Mouse (Mus musculus) granulocyte monocyte progenitor cell, adult 5-6 weeks (primary cell): Measurements from ENCODE around the gene Lst1. TPM values are rescaled to one million over a fixed set of nuclear protein-coding genes. Genes with fewer than 3 reads are reported as not detected.

Experiments used
- ATAC-seq: replicated peaks from 2 replicates; pipeline ENCODE4 v1.8.0; 2016; ENCODE audit warnings: mild to moderate bottlenecking, moderate TSS enrichment, inconsistent platforms; ENCODE audit not compliant: poor library complexity, severe bottlenecking
- total RNA-seq, 2 experiments: library from RNA; stranded (forward) in 1 of 2; stranded (reverse) in 1 of 2; fragments of 200-712, 200-1000 nt in 1 of 2; fragments of >200 nt in 1 of 2; fragmentation: Nextera tagmentation in 1 of 2; gene quantifications; 2 replicates each; pipeline ENCODE4 v1.2.3; 2014 to 2017

Gene Lst1
- total RNA-seq, 2 experiments from 2014 or later, result 78.7 to 115 TPM

DNA sequence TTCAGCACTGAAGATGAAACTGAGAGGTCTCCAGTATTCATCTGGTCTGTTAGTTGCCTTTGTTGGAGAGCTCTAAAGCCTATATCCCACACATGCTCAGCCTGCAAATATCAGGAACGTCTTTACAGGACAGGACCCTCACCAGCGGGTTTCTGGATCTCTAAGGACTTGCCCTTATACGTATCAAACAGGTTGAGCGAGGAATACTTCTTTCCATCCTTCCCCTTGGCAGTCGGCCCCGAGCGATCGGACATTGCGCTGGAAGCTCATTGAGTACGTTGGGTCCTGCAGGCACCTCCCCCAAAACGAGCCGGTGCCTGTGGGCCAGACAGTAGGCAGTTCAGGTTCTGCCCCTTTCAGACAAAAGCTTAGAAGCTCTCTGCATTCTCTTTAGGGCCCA, 25.5 kb downstream of the Lst1 start:
- ATAC-seq, result no peak

DNA sequence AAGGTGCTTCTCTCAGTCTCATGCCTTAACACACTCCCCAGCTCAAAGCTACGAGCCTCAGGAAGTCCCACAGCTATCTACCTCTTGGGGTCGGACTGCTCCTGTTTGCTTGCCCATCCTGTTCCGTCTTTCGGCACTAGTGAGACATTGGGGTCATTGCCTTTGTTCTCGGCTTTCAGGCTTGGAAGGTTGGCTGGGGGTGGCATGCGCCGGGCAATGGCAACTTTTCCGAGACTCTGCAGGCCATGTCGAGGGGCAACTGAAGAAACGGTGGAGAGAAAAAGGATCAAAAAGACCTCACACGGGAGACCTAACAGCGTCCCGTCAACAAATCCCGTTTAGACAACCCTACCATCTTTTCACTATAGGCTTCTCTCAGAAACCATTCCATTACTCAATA, 26.1 kb downstream of the Lst1 start:
- no peak for ATAC-seq

DNA sequence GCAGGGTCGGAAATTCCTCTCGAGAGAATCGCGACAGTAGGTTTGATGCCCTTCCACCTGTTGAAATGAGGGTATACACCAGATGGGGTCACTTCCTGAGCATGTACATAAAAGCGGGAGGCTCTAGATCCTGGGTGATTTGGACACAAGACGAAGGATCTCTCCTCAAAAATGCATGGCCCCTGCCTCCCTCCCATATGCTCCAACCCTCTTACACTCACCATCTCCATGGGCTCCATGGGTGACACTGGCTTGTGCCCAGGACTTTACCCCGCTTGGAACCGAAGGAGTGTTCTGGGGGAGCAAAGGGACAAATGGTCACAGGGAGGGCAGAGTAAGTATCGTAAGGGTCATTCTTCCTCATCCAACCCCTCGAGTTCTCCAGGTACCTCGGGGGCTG, 26.8 kb downstream of the Lst1 start:
- no peak for ATAC-seq

DNA sequence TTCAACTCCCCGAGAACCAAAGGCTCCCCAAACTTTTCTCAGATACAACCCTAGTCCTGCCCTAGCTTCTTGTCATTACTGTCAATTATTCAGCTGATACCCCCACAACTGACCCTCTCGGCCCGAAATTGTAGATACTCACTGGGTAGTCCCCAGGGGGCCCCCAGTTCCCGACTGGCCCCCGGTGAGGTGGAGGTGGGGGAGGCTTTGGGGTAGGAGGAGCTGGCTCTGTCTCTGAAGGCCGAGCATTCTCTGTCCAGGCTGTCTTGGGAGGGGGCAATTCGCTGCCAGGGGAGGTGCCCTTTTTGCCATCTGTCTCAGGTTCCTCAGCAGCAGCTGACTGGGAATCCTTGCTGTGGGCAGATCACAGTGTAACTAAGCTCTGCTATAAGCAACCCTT, 28.6 kb downstream of the Lst1 start:
- no peak for ATAC-seq

DNA sequence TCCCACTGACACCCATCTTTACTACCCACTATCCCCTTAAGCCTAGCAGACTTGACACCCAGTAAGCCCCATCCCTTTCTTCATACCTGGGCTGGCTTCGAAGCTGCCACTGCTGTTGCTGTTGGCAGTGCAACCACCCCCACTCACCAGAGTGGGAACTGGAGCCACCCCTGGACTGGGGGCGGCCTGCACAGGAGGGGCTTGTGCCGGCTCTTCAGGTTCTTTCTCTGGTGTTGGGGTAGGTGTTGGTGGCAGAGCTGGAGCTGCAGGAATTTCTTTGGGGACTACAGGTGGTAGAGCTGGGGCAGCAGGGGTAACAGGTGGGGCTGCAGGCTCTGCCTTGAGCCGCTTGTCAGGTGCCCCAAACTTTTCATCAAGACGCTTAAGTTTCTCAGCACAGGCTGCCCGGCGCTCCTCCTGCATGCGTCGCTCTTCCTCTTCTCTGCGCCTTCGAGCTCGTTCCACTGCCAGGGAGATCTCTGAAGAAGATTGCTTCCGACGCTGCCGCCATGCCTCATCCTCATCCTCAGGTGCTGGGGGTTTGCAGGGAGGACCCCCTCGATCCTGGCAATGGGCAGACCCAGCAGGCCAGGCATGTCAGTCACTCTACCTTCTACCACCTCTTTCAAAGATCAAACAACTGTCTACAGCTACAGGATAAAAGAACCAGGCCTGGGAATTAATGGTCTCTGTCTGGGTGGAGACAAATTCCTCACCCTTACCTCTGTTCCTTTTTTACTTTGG, 29.2 kb downstream of the Lst1 start:
- ATAC-seq, result no peak

DNA sequence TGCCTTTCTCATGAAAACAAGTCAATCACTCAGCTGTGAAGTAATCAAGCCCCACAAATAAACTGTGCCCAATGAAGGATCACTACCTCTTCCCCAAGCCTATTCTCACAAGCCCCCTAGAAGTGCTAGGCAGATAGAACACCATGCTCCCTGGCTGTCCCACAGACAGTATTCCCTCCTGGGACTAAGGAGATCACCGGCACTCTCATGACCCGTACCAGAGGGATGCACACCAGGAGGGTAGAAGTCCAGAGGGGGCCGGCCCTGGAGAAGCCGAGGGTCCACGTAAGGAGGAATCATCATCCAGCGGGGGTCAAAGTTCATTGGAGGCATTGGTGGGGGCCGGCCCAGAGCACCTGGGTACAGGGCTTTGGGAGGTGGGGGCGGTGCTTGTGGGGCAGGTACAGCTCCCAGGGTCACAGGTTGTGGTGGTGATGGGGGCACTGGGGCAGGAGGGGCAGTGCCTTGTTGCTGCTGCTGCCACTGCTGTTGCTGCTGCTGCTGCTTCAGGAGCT, 30.5 kb downstream of the Lst1 start:
- no peak for ATAC-seq

DNA sequence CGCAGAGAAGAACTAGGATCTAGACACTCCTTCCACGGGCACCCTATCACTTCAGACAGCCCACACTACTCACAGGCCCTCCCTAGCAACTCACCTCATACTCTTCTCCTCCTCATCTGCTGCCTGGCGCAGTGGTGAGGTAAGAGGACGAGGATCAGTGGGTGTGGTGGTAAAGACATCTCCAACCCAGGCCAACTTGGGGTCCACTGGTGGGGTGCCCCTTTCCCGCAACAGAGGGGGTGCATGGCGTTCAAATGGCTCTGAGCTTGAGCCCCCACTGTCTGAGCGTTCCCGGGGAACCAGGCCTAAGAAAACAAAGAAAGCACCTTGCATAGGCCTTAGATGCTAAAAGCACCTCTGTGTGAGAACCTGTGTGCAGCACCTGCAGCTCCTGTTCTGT, 31.0 kb downstream of the Lst1 start:
- no peak for ATAC-seq

DNA sequence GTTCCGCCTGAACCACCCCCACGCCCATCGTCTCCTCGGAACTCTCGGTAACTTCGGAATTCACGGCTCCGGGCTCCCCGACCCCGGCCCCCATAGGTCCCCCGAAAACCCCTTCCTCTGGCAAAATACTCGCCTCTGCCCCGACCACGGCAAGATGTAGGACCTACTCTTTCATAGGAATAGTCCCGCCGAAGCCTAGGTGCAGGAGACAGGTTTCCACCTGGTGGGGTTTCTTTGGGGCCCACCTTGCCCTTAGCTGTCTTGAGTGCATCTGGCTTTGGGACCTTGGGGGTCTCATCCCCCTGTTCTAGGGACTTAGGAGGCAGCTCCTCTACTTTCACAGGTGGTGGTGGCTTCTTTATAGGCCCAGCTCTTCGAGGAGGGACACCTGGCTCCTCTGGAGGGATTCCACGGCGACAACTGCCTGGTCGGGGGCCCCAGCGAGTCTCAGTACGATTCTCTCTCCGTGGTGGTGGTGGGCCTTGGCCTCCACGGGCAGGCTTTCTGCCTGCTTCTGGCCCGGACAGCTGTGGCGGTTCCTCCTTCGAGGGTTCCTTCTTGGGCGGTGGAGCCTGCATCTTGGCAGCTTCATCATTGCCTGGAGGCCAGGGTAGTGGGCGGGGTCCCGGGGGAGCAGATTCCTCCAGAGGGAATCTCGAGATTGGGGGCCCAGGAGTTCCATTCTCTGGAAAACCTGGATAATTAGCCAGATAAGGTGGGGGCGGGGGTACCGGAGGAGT, 31.6 kb downstream of the Lst1 start:
- ATAC-seq, result no peak

DNA sequence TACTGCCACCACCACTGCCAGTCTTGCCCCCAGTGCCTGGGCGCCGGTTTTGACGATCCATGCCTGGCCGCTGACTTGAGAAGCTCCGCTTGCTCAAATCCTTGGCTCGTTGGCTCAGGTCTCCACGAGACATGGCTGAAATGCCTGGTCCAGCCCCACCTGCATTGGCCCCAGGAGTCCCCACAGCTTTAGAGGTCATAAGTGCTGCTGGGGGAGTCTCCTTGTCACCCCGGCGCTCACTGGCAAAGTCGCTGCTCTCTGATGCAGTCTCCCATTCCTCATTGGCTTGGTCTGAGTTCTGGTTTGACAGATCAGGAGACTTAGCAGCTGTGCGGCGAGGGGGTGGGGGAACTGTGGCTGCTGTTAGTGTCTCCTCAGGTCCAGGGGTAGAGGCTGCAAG, 32.8 kb downstream of the Lst1 start:
- ATAC-seq, result no peak

DNA sequence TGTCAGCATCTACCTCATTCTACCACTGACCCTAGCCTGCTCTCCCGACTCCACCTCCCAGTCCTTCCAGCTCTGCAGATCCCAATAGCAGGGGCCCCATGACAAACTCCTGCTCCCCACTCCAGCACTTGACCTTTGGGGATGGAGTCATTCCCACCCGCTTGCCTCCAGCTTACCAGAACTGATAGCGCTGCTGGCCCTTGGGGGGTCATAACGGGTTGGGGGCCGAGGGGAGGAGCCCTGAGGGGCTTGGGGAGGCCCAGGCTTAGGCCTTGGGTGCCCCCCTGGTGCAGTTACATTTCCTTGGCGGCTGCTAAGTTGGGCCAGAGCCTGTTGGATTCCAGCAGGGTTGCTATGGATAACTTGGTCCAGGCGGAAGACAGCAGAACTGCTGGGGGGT, 33.6 kb downstream of the Lst1 start:
- ATAC-seq, result no peak

DNA sequence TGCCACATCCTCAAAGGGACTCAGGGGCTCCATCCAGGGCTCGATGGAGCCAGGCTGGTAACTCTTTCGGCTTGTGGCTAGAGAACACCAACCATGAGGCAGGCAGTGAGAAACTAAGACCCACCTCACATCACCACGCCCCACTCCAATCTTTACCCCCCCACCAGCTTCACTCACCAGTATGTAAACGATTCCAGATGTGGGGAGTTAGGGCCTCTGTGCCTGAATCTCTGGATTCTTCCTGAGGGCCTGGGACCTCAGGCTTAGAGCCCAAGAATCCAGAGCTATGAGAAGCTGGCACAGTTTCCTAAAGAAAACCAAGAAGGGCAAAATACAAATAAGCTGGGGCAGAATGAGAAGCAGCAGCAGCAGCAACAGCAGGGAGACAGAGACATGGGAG, 34.3 kb downstream of the Lst1 start:
- ATAC-seq, result no peak

DNA sequence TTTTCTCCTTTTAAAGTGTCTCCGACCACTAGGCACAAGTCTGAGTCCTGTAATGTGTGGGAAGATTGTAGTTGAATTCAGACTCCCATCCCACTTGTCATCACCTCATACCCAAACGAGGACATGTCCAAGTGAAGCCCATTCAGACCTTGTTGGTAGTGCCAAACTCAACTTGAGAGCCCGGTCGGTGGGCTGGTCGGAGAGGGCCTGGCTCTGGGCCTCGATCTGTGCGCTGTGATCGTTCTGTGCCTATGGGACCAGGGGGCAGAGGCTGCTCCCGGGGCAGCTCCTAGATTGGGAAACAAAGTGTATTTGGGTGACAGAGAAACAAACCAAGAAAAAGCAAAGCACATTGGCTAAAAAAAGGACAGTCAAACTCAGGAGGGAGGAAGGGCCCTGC, 35.2 kb downstream of the Lst1 start:
- no peak for ATAC-seq

DNA sequence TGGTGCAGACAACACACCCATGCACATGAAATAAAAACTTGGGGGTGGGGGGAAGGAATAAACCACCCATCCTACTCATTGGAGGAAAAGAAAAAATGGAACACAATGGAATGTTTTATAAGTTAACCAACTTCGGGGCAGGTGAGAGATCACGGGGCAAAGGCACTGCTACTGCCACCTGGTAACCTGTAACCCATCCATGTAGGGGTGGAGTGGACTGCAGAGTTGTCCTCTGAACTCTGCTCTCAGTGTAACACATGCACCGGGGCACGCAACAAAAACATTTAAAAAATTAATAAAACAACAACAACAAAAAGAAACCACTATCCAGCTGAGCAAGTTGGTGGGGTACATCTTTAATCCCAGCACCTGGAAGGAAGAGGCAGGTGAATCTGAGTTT, 36.1 kb downstream of the Lst1 start:
- no peak for ATAC-seq

DNA sequence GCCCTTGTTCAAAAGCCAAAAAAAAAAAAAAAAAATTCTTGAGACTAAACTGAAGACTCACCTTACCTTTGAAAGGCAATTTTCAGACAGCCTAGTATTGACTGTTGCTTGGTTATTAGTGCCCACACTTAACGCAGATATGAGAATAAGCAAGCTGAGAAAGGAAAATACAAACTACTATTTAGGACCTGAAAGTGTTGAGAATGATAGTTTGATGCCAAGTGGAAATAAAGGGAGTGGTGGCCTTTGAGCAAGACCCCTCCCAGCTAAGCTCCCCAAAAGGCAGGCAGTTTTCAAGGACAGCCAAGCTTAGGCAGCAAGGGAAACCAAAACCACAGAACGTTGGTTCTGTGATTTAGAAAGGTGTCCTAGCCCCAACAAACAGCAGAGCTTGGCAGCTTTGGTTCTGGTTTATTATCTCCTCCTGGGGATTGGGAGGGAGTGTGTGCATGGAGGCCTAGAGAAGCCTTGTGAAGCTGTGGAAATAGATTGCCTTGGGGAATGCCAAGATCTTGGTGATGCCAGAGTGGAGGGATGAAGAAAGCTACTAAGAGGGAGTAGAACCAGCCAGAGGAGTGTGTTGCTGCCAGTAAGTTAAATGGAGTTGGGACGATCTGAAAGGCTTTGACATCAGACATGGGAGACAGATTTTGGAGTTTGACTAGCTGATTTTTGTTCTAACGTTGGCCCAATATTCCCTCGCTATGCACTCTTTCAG, 40.2 kb downstream of the Lst1 start:
- no peak for ATAC-seq

DNA sequence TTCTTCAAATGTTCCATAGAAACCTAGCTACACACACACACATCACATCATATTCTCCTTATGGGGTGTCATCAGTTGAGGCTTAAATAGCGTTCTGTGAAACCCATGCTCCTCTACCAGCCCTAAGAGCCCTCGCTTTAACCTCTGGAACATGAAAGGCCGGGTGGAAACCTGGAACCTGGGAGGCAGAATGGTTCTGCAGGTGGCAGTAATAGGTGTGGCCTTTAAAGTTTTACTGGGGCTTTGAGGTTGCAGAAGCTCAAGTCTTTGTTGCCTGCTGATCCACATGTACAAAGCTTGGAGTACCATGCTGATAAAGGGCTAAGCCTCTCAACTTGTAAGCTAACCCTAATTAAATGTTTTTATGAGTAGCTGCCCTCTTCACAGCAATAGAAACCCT, 40.9 kb downstream of the Lst1 start:
- ATAC-seq, result no peak

DNA sequence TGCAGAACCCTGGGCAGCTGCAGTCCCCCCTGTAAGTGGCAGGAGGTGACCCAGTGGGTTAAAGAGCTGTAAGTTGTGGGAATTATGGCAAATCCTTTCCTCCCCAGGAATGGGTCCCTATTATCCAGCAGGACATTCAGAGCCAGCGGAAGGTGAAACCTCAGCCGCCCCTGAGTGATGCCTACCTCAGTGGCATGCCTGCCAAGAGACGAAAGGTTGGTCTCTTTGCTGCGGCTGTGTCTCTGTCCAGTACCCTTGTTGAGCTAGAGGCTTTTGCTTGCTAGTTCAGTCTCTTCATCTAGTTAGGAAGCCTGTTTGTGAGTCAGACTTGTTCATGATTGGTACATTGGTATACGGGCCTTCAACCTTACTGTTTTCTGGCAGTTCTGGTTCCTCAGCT, 42.1 kb downstream of the Lst1 start:
- ATAC-seq, result no peak

DNA sequence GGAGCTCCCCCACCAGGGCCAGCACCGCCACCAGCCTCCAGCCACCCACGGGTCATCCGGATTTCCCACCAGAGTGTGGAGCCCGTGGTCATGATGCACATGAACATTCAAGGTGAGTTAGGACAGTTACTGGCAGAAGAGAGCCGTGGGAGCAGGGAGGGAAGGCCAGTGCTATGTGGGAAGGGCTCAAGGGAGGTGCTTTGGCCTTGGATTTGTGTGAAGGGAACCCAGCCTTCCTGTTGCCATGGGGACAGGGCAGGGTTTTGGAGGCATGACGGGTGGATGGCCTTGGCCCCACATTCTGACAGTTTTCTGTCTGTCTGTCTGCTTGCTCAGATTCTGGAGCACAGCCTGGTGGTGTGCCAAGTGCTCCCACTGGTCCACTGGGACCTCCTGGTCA, 46.3 kb downstream of the Lst1 start:
- ATAC-seq, result no peak

DNA sequence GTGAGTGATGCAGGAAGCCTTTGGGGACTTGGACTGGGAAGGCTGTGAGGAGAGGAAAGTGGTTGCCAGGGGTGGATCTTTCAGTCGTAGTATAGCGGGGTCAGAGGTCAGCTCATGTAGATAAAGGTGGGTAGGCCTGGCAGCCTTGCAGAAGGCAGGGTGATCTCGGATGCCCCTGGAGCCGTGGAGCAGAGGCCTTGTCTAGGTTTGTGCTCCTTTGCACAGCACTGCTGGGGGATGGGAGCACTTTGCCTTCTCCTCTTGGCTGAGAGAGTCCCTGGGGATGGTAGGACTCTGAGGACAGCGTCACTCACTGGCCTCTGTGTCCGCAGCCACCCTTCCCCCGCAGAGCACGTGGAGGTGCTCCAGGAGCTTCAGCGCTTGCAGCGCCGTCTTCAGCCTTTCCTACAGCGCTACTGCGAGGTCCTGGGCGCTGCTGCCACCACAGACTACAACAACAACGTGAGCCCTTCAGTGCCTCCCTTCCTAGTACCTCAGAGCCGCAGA, 47.7 kb downstream of the Lst1 start:
- ATAC-seq, result no peak

DNA sequence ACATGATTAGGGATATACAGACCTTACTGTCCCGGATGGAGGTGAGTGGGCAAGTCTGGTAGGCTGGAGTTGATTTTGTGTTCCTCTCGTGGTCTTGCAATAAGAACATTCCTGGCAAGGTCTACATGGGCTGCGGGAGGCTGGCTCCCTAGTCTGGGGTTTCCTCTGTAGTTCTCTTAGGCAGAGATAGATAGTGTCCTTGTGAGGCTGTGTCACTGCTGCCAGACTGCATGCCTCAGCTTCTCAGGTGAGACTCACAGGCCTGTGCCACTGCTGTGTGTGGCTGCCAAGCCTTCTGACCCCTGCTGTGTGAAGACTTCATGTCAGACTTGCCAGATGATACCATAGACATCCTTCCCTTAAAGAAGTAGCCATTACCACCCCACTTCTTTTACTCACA, 49.0 kb downstream of the Lst1 start:
- ATAC-seq, result no peak

DNA sequence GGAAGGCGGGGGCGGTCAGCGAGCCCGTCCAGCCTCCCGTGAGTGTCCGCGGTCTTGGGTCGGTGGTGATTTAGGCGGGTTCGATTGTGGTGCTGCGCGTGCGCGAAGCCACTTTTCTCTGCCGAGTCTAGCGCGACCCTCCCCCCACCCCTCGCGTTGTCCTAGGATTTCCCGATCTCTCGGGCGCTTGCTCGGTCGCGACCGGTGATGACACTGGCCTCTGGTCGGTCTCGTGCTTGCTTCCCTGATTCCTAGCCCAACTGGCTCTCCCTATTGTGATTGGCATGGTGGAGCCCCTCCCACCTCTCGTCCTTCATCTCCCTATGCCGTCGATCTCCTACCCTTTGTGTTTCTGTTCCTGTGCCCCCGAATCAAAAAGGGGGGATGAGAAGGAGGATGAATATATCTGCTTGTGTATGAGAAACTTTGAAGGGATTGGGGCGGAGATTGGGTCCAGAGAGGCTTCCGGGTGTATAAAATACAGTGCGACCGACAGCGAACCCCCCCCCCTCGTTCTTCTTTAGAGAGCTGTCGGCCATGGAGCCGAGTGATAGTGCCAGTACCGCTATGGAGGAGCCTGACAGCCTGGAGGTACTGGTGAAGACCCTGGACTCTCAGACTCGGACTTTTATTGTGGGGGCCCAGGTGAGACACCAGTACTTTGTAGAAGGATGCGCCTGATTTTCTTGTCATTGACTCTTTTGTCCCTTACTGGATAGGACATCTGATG, 52.5 kb downstream of the Lst1 start:
- ATAC-seq, result peak; percentile 74
